Mouse (Mus musculus) hindbrain, embryonic 14.5 days (tissue): Measurements from ENCODE around the gene Hes1. TPM values are rescaled to one million over a fixed set of nuclear protein-coding genes. Genes with fewer than 3 reads are reported as not detected.
A peak's percentile ranks its signal among the peaks of the same experiment; 100 is the strongest.

Source experiments
- ATAC-seq: fragments of 200-750 bp; cut with Nextera tagmentation; 2 replicates; pipeline ENCODE4 v1.8.0; 2017; ENCODE audit warnings: moderate number of reproducible peaks, mild to moderate bottlenecking, moderate TSS enrichment, moderate library complexity; ENCODE audit not compliant: low FRiP score
- DNase-seq: peaks from one replicate; pipeline ENCODE4 v3.0.0-alpha.2; 2015; ENCODE audit warnings: low spot score
- H3K27ac ChIP-seq: fragments of 300-500 bp; sonication (generic); 2 replicates; pipeline ENCODE4 v1.5.1; 2014; ENCODE audit warnings: mild to moderate bottlenecking, moderate library complexity
- H3K27me3 ChIP-seq: fragments of 300-500 bp; sonication (generic); 2 replicates; pipeline ENCODE4 v1.6.1; 2014; ENCODE audit warnings: mild to moderate bottlenecking, low read length, mixed read lengths; ENCODE audit not compliant: control insufficient read depth, insufficient read depth
- H3K36me3 ChIP-seq: fragments of 300-500 bp; sonication (generic); replicated peaks from 2 replicates; pipeline ENCODE4 v1.6.1; 2014; ENCODE audit not compliant: control insufficient read depth, insufficient read depth
- H3K4me1 ChIP-seq: fragments of 300-500 bp; sonication (generic); replicated peaks from 2 replicates; pipeline ENCODE4 v1.6.1; 2014; ENCODE audit warnings: antibody characterized with exemption, low read length, mixed read lengths; ENCODE audit not compliant: control insufficient read depth, insufficient read depth
- H3K4me2 ChIP-seq: fragments of 300-500 bp; sonication (generic); replicated peaks from 2 replicates; pipeline ENCODE4 v1.6.1; 2014; ENCODE audit warnings: mild to moderate bottlenecking, moderate library complexity
- H3K4me3 ChIP-seq: fragments of 300-500 bp; sonication (generic); replicated peaks from 2 replicates; pipeline ENCODE4 v1.5.1; 2014; ENCODE audit warnings: mild to moderate bottlenecking, low read length
- H3K9ac ChIP-seq: fragments of 300-500 bp; sonication (generic); 2 replicates; pipeline ENCODE4 v1.6.1; 2014
- H3K9me3 ChIP-seq: fragments of 300-500 bp; sonication (generic); 2 replicates; pipeline ENCODE4 v1.6.1; 2016; ENCODE audit warnings: low read length; ENCODE audit not compliant: control insufficient read depth
- WGBS: fragments of 180-500 bp; shearing (Covaris S2); extraction: QIAGEN DNeasy Blood & Tissue Kit; methylation state at CpG from one replicate; pipeline ENCODE4 v1.1.7; 2014; 5-methylcytosine and 5-hydroxymethylcytosine counted together
- polyA plus RNA-seq: library from polyadenylated mRNA; unstranded; fragments of >200 nt; fragmentation: Nextera tagmentation; extraction: Ambion mirVana; gene quantifications from 2 replicates; pipeline ENCODE4 v1.2.1, GENCODE M21; 2014

Hes1 gene
- polyA plus RNA-seq, 1 experiment from 2014 or later: 18.0 TPM

- Histone ChIP-seq H3K4me1 (peaks cover 34% of the 10 kb centered on the region), H3K27me3 (peaks cover 67% of the 10 kb centered on the region)
- ATAC-seq: no peak; the same call in 1 of the 2 replicates
These were observed 2.1 kb downstream of the Hes1 start for GRCm38 (mm10) chr16:30066184-30066851.

GRCm38 (mm10) chr16:30066852-30067301 is 2.7 kb downstream of the Hes1 start:
- Histone ChIP-seq H3K4me1 (peaks cover 34% of the 10 kb centered on the region), H3K36me3 (no peaks in the 10 kb centered on the region), H3K4me2 (peak overlapping the region; percentile 97), H3K9ac (peak overlapping the region; percentile 65), H3K4me3 (peak overlapping the region; percentile 65), H3K27me3 (peaks cover 67% of the 10 kb centered on the region), H3K9me3 (no peaks in the 10 kb centered on the region), H3K27ac (peak overlapping the region; percentile 76)
- peak; percentile 72 for DNase-seq
- under 1% methylated on average over 46 of the region's 46 CpGs for WGBS
- ATAC-seq: peak; percentile 5; the same call in 1 of the 2 replicates

More at GRCm38 (mm10) chr16:30066184-30066851, 2.1 kb downstream of the Hes1 start:
- H3K4me2 ChIP-seq: peak overlapping the region; percentile 97
- H3K9ac ChIP-seq: peak overlapping the region; percentile 65
- no peaks in the 10 kb centered on the region for H3K36me3 ChIP-seq
- peak overlapping the region; percentile 76 for H3K27ac ChIP-seq
- H3K4me3 ChIP-seq: peak overlapping the region; percentile 65
- peak; percentile 38 for DNase-seq
- WGBS: under 1% methylated on average over 38 of the region's 38 CpGs
- no peaks in the 10 kb centered on the region for H3K9me3 ChIP-seq

- peak overlapping the region; percentile 11 for H3K4me3 ChIP-seq
- H3K27ac ChIP-seq: no peak overlapping the region
- peak; percentile 55 for DNase-seq
- peaks cover 70% of the 10 kb centered on the region for H3K27me3 ChIP-seq
- peak overlapping the region; percentile 50 for H3K4me2 ChIP-seq
- H3K9ac ChIP-seq: peak overlapping the region; percentile 31; the same call in 1 of the 2 replicates
- H3K4me1 ChIP-seq: peaks cover 29% of the 10 kb centered on the region
- WGBS: 2% methylated on average over 36 of the region's 36 CpGs
- no peaks in the 10 kb centered on the region for H3K9me3 ChIP-seq
- ATAC-seq: no peak
- H3K36me3 ChIP-seq: no peaks in the 10 kb centered on the region
These were observed 4.1 kb downstream of the Hes1 start for GRCm38 (mm10) chr16:30068041-30069020.

GRCm38 (mm10) chr16:30069580-30069949 is 5.4 kb downstream of the Hes1 start:
- ATAC-seq: no peak
- peak overlapping the region; percentile 31 for H3K4me3 ChIP-seq

GRCm38 (mm10) chr16:30069950-30070770 is 6.0 kb downstream of the Hes1 start:
- Histone ChIP-seq H3K36me3 (no peaks in the 10 kb centered on the region), H3K27ac (peak overlapping the region; percentile 56), H3K4me3 (peak overlapping the region; percentile 31), H3K4me1 (peaks cover 23% of the 10 kb centered on the region), H3K9me3 (no peaks in the 10 kb centered on the region), H3K27me3 (peaks cover 82% of the 10 kb centered on the region), H3K9ac (peak overlapping the region; percentile 50), H3K4me2 (peak overlapping the region; percentile 71)
- WGBS: under 1% methylated on average over 52 of the region's 82 CpGs
- peak; percentile 61 for DNase-seq
- peak; percentile 59 for ATAC-seq

More at GRCm38 (mm10) chr16:30069580-30069949, 5.4 kb downstream of the Hes1 start:
- H3K27ac ChIP-seq: peak overlapping the region; percentile 56
- peaks cover 81% of the 10 kb centered on the region for H3K27me3 ChIP-seq
- peak overlapping the region; percentile 50; the same call in 1 of the 2 replicates for H3K9ac ChIP-seq
- 5% methylated on average over 4 of the region's 4 CpGs for WGBS
- DNase-seq: no peak
- H3K36me3 ChIP-seq: no peaks in the 10 kb centered on the region
- peaks cover 26% of the 10 kb centered on the region for H3K4me1 ChIP-seq
- H3K4me2 ChIP-seq: peak overlapping the region; percentile 71
- H3K9me3 ChIP-seq: no peaks in the 10 kb centered on the region

- peak; percentile 15; the same call in 1 of the 2 replicates for ATAC-seq
These were observed 6.6 kb downstream of the Hes1 start for GRCm38 (mm10) chr16:30070771-30071191.

GRCm38 (mm10) chr16:30073317-30073716 is 9.1 kb downstream of the Hes1 start:
- WGBS: 84% methylated on average over 1 of the region's 1 CpGs
- peaks cover 62% of the 10 kb centered on the region for H3K27me3 ChIP-seq

More at GRCm38 (mm10) chr16:30070771-30071191, 6.6 kb downstream of the Hes1 start:
- Histone ChIP-seq H3K4me1 (peaks cover 23% of the 10 kb centered on the region), H3K4me2 (peak overlapping the region; percentile 71), H3K27ac (0 out of 2 replicates have a peak overlapping the region, but pooled peaks have one; percentile 56), H3K9me3 (no peaks in the 10 kb centered on the region), H3K27me3 (peaks cover 76% of the 10 kb centered on the region), H3K36me3 (no peaks in the 10 kb centered on the region), H3K4me3 (peak overlapping the region; percentile 31), H3K9ac (peak overlapping the region; percentile 50; the same call in 1 of the 2 replicates)
- peak; percentile 33 for DNase-seq
- 1% methylated on average over 12 of the region's 12 CpGs for WGBS

GRCm38 (mm10) chr16:30081498-30081897 is 17.3 kb downstream of the Hes1 start:
- H3K36me3 ChIP-seq: no peaks in the 10 kb centered on the region

More at GRCm38 (mm10) chr16:30073317-30073716, 9.1 kb downstream of the Hes1 start:
- ATAC-seq (no peak), DNase-seq (no peak)
- Histone ChIP-seq H3K9ac (no peak overlapping the region), H3K4me2 (no peak overlapping the region), H3K4me3 (no peak overlapping the region), H3K36me3 (no peaks in the 10 kb centered on the region), H3K9me3 (no peaks in the 10 kb centered on the region), H3K27ac (no peak overlapping the region), H3K4me1 (peaks cover 12% of the 10 kb centered on the region)

More at GRCm38 (mm10) chr16:30081498-30081897, 17.3 kb downstream of the Hes1 start:
- Histone ChIP-seq H3K9me3 (no peaks in the 10 kb centered on the region), H3K27me3 (peaks cover 25% of the 10 kb centered on the region; the same call in 1 of the 2 replicates), H3K4me1 (no peaks in the 10 kb centered on the region), H3K4me3 (no peak overlapping the region), H3K27ac (no peak overlapping the region), H3K9ac (no peak overlapping the region), H3K4me2 (no peak overlapping the region)
- ATAC-seq (no peak), DNase-seq (no peak)
- WGBS: 63% methylated on average over 4 of the region's 4 CpGs
